Mouse (Mus musculus) thymus, postnatal 36 days (tissue): ENCODE measurements around the gene Plod2.

ENCODE experiments used
- DNase-seq, 2 experiments: peaks; one replicate each; pipeline ENCODE4 v3.0.0; 2022; ENCODE audit warnings: mixed read lengths in 2 of 2

Plod2 gene

DNA sequence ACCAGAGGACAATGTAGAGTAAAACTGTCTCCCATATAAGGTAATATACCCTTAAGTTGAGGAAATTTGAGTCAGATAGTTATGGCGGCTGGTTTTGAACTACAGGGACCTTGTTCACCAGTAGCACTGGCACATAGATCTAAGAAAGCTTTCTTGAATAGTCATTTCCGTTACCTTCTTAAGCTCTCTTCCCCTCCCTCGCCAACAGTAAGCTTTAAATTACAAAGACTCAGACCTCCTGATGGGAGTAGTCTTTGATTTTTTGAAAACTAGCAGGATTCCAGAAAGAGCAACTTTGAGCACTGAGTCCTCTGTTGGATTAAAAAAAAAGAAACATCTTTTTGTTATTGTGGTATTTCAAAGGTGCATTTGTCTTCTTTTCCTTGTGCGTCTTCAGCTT lies 61.5 kb downstream of the Plod2 start:
- DNase-seq: no peak

GRCm38 (mm10) chr9:92610628-92611267 lies 68.7 kb downstream of the Plod2 start:
- DNase-seq: peak in 1 of 2 experiments; percentile 4

DNA sequence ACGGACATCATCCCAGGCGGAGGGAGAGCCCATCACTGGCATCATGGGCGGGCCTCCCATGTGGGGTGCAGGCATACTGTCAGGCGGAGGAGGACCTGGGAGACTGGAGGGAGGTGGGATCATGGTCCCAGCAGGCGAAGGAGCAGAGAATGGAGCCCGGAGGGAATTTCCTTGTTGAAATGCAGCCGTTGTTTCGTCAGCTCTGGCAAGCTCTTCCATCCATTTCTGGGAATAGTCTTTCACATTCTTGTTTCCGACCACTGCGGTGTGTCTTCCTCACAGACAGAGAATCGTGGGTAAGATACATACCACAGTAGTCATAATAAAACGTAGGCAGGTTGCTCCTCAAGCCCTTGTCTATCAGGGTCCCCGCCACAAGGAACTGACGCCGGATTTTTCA lies 70.6 kb downstream of the Plod2 start:
- no peak for DNase-seq

DNA sequence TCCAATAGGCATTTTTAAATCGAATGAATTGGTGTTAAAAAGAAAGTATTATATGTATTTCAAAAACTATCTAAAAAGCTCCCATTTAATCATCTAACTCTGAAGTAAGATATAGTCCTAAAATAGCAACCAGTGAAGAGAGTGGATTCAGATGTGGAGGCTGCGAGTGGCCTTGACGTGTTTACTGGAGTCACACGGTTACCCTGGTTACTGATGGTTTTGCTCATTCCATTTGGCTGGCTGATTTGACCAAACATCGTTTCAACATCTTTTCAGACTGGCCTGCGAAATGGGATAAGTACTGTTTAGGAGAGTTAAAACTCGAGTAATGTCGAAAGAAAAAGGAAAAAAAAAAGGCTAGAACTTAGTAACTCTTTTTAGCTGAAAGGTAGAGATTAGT lies 71.2 kb downstream of the Plod2 start:
- no peak for DNase-seq

- no peak for DNase-seq
Observed at GRCm38 (mm10) chr9:92616418-92616817, 74.4 kb downstream of the Plod2 start.

- no peak for DNase-seq
Observed at GRCm38 (mm10) chr9:92617376-92617775, 75.4 kb downstream of the Plod2 start.

DNA sequence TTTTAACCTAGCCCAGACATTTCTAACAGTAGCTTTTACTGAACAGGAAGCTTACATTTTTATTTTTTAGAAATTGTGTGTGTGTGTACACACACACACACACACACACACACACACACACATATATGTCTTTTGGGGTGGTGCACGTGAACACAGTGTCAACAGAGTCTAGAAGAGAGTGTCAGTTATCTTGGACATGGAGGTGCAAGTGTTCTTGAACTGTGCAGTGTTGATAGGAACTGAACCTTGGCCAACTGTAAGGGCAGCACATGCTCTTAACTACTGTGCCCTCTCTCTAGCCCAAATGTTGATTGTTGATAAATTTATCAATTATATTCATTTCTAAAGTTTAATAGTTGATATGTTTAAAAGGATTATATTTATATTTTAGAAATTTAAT lies 78.1 kb downstream of the Plod2 start:
- no peak for DNase-seq

- DNase-seq: no peak
Observed at GRCm38 (mm10) chr9:92621246-92621645, 79.2 kb downstream of the Plod2 start.

- no peak for DNase-seq
Observed at GRCm38 (mm10) chr9:92621878-92622282, 79.9 kb downstream of the Plod2 start.

DNA sequence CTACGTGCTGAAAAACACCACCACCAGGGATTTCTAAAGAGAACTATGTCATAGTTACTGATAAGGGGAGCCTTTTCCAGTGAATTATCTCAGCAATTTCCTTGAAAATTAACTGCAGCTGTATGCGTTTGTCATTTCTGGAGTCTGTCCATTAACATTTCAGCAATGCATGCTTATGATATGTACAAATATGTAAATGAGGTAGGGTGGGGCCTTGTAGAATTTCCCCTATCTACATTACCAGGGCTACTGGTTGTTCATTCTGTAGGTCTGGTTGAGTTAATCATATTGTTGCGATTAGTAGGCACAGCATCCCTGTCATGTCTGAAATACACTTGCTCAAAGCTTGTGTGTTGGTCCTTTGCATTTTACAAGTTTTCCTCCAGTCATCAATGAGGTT lies 92.8 kb downstream of the Plod2 start:
- no peak for DNase-seq

- DNase-seq: no peak
Observed at GRCm38 (mm10) chr9:92639200-92639897, 97.3 kb downstream of the Plod2 start.

- no peak for DNase-seq
Observed at GRCm38 (mm10) chr9:92641717-92642116, 99.7 kb downstream of the Plod2 start.
